Mouse (Mus musculus): ENCODE measurements around the gene Phospho2. TPM values are rescaled to one million over a fixed set of nuclear protein-coding genes. Genes with fewer than 3 reads are reported as not detected.

Gene Phospho2
- polyA plus RNA-seq, 1 experiment = 51.4 TPM

DNA sequence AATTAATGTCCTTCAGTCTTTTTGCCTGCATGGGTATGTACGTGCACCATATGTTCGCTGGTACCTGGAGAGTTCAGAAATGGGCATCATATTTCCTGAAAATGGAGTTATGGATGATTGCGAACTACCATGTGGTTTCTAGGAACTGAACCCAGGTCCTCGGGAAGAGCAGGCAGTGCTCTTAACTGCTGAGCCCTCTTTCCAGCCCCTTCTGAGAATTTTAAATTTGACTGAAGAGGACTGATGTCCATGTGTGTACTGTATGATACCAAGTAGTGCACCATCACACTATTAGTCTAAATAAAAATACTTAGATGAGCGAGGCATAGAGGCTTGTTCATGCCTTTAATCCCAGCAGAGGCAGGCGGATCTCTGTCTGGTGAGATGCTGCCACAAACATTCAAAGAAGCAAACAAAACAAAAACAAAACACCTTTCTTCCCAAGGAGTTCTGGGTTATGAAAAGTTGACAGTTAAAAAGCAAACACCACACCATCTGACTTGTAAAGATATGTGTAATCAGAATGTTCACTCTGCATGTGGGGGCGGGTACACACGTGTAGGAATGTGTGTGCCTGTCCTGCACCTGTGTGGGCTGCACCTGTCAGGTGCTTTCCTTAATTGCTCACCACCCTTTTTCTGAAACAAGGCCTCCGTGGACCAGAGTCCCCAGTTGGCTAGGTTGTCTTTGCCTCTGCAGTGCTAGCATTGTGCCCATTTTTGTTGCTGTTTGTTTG lies 29.1 kb downstream of the Phospho2 start:
- no peak for TF ChIP-seq GATA1 (IDR thresholded peaks at IDR 0.05; ENCODE audit: low read length)

GRCm38 (mm10) chr2:69820201-69820600 lies 30.8 kb downstream of the Phospho2 start:
- no peak for TF ChIP-seq GATA1 (IDR thresholded peaks at IDR 0.05; ENCODE audit: low read length)

GRCm38 (mm10) chr2:69821711-69822110 lies 32.3 kb downstream of the Phospho2 start, which contains the start of gene Klhl23:
TSS of gene Klhl23 (plus strand) at chr2:69821944.
- TF ChIP-seq GATA1 (IDR thresholded peaks at IDR 0.05; ENCODE audit: low read length) = no peak

DNA sequence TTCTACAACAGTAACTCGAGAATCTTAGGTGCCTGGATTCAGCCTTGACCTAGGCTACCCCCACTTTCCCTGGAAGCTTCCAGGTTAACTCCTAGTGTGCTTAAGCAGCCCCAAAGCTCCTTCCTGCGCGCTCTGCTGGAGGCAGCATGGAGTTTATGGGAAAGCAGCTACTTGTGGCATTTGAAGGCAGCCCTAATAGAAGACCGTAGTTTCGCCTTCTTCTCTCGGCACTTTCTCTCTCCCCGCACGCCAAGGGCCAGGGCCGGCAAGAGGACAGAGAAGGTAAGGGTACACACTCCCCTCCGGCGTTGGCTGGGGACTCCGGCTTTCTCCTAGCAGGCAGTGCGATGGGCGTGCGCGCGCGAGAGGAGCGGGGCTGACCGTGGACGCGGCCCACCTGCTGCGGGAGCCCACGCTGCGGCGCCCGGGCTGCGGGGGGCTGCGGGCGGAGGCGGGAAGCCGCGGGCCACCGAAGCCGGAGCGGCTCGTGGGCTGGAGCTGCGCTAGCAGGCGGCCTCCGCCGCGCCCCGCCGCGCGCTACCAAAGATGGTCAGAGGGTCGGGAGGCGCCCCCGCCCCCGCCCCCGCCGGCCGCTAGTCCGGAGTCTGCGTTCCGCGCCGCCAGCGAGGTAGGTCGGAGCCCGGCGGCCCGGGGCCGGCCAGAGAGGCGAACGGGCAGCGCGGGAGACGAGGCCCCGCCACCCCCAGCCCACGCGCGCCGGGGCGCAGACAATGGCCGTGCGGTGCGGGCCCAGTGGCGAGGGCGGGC lies 33.1 kb downstream of the Phospho2 start:
- no peak for TF ChIP-seq GATA1 (IDR thresholded peaks at IDR 0.05; ENCODE audit: low read length)

DNA sequence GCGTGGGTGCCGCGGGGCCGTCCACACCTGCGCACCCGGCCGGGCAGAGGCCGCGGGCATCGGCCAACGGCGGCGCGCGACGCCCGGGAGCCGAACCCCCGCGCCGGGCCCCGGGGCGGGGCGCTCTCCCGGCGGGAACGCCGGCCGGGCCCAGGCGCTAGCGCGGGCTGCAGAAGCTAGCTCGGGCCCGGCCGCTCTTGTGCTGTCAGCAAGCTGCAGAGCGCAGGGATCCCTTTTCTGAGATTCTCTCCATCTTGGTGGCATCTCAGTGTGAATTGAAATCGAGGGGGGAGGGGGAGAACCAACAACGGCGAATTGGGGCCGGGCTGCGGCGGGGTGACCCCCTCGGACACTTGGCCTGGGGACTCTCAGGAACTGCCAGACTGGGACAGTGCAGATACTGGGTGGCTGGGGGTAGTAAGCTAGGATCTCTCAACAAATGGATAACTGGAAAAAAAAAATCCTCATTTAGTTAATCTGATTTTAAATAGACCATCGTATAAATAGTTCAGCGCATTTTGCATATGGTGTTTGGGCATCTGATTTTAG lies 33.8 kb downstream of the Phospho2 start:
- TF ChIP-seq GATA1 (IDR thresholded peaks at IDR 0.05; ENCODE audit: low read length) = no peak

GRCm38 (mm10) chr2:69825898-69826297 lies 36.5 kb downstream of the Phospho2 start:
- TF ChIP-seq GATA1 (IDR thresholded peaks at IDR 0.05; ENCODE audit: low read length) = no peak

GRCm38 (mm10) chr2:69826380-69826779 lies 37.0 kb downstream of the Phospho2 start:
- TF ChIP-seq GATA1 (IDR thresholded peaks at IDR 0.05; ENCODE audit: low read length) = no peak

DNA sequence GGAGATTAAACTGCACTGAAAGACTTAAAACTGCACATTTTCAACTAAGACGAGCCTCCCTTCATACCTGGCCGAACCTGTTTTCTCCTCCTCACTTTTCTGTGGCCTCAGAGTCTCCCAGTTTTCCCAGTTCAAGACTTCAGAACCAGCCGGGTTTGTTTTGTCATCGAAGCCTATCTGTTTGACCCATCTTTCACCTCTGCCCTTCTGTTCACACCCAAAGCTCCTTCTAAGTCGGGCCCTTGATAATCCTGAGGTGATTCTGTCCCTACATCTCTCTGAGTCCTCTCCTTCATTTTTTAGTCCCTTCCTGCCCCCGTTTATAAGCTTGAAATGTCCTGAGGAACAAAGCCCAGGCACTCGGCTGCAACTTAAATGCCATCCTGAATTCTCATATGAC lies 38.6 kb downstream of the Phospho2 start:
- TF ChIP-seq GATA1 (IDR thresholded peaks at IDR 0.05; ENCODE audit: low read length) = no peak

- TF ChIP-seq GATA1 (IDR thresholded peaks at IDR 0.05; ENCODE audit: low read length) = no peak
These were observed 40.3 kb downstream of the Phospho2 start for GRCm38 (mm10) chr2:69829680-69830079.

DNA sequence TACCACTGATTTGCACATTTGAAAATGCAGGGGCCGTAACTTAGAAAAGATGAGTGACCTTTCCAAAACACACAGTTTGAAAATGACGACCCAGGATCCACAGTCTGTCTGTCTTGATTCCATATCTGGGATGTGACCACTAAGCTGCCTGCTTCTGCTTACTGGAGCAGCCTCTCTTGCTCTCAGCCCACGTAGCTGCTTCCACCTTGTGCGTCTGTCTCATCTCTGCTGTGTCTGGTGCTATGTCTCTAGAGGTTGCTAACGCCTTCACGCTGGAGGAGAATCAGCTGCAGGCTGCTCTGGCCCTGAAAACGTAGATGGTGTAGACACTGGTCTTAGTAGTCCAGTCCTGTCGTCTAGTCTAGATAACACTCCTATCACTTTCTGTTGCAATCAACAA lies 40.7 kb downstream of the Phospho2 start:
- TF ChIP-seq GATA1 (IDR thresholded peaks at IDR 0.05; ENCODE audit: low read length) = no peak

DNA sequence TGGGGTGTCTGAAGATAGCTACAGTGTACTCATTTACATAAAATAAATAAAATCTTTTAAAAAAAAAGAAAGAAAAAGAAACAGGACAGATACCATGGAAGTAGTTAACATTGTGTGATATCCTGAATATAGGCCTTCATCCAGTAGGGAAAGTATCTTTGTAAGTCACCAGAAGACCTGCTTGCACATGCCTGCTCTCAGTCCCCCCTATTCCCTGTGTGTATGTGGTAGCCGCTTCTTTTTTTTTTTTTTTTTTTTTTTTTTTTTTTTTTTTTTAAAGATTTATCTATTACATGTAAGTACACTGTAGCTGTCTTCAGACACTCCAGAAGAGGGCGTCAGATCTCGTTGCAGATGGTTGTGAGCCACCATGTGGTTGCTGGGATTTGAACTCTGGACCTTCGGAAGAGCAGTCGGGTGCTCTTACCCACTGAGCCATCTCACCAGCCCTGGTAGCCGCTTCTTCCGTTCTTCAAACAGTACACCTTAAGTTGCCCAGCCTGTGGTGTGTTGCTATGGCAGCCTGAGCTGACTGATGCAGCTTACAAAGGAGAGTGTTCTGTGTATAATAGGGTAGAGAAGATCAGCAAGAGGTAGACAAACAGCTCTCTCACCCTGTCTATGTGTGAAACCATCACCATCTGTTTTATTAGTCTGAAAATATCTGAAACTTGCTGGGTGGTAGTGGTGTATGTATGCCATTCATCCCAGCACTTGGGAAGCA lies 48.0 kb downstream of the Phospho2 start:
- no peak for TF ChIP-seq GATA1 (IDR thresholded peaks at IDR 0.05; ENCODE audit: low read length)

- TF ChIP-seq GATA1 (IDR thresholded peaks at IDR 0.05; ENCODE audit: low read length) = no peak
These were observed 48.6 kb downstream of the Phospho2 start for GRCm38 (mm10) chr2:69837996-69838395.

GRCm38 (mm10) chr2:69838707-69839106 lies 49.3 kb downstream of the Phospho2 start:
- no peak for TF ChIP-seq GATA1 (IDR thresholded peaks at IDR 0.05; ENCODE audit: low read length)

GRCm38 (mm10) chr2:69840261-69840660 lies 50.8 kb downstream of the Phospho2 start:
- TF ChIP-seq GATA1 (IDR thresholded peaks at IDR 0.05; ENCODE audit: low read length) = no peak

GRCm38 (mm10) chr2:69849215-69849614 lies 59.8 kb downstream of the Phospho2 start:
- TF ChIP-seq GATA1 (IDR thresholded peaks at IDR 0.05; ENCODE audit: low read length) = no peak

Other genes with a start within 250 kb of the Phospho2 start
- gene Lrp2, start 203.6 kb upstream of the Phospho2 start, polyA plus RNA-seq (2012) = not detected in 2 replicates
- gene Bbs5, start 142.5 kb upstream of the Phospho2 start, polyA plus RNA-seq (2012) = not detected in 2 replicates
- gene Klhl41, start 119.5 kb upstream of the Phospho2 start, polyA plus RNA-seq (2012) = not detected in 2 replicates
- gene Fastkd1, start 76.1 kb upstream of the Phospho2 start, polyA plus RNA-seq (2012) = 1.1 and 1.2 TPM in 2 replicates
- 18.8 and 33.1 TPM in 2 replicates for gene Ppig, start 67.1 kb upstream of the Phospho2 start, polyA plus RNA-seq (2012)
- 0.06 TPM in 1 of 2 replicates, not detected in the other for gene Ccdc173, start within 50 bp of the Phospho2 start, polyA plus RNA-seq (2012)
- gene Klhl23, start 32.3 kb downstream of the Phospho2 start, polyA plus RNA-seq (2012) = 4.0 TPM in 2 replicates
- gene Ssb, start 71.9 kb downstream of the Phospho2 start, polyA plus RNA-seq (2012) = 7.7 and 15.0 TPM in 2 replicates
- 79.3 and 94.9 TPM in 2 replicates for gene Mettl5, start 96.0 kb downstream of the Phospho2 start, polyA plus RNA-seq (2012)
- gene Ubr3, start 107.6 kb downstream of the Phospho2 start, polyA plus RNA-seq (2012) = 16.2 and 23.0 TPM in 2 replicates
- gene Myo3b, start 249.5 kb downstream of the Phospho2 start, polyA plus RNA-seq (2012) = not detected in 2 replicates

Data from G1E-ER4 (cell line).